Mouse (Mus musculus): Measurements from ENCODE around the gene Nrsn1.
"Not testable (repeated sequence)": the region's sequence is repeated elsewhere in the genome, so short reads cannot be mapped to it uniquely, and the experiment has no call there.

Nrsn1 gene

DNA sequence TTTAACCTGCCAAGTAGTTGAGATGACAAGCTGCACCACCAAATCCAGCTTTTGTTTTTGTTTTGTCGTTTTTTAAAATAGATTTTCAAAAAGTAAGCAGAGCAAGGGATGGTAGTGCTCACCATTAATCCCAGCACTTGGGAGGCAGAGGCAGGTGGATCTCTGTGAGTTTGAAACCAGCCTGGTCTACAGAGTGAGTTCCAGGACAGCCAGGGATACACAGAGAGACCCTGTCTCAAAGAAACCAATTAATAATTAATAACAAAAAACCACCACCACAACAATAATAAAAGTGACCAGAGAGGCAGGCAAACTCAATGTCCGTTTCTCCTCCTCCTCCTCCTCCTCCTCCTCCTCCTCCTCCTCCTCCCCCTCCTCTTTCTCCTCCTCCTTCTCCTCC is at the start of gene Nrsn1:
Nrsn1 (minus strand) TSS at position 101 of the 400 bp plus-strand sequence.
- DNase-seq (ENCODE audit: low read depth): not testable (repeated sequence)

DNA sequence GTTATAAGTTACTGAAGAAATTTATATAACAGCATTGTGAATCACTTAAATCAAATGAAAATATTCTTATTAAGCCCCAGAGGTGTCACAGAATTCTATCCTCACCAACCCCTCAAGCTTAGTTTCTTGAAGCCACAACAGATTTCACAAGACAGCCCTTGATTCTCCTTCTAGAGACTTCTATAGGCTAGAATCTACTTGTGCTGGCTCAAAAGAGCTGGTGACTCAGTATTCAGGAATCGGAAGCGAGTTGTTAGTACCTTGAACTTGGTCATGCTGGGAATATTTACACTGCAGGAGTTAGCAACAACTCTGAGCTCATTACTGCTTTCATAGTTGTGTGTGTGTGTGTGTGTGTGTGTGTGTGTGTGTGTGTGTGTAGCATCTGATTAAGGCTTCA is 41.8 kb upstream of the Nrsn1 start:
- DNase-seq (ENCODE audit: low read depth): peak; percentile 70

DNA sequence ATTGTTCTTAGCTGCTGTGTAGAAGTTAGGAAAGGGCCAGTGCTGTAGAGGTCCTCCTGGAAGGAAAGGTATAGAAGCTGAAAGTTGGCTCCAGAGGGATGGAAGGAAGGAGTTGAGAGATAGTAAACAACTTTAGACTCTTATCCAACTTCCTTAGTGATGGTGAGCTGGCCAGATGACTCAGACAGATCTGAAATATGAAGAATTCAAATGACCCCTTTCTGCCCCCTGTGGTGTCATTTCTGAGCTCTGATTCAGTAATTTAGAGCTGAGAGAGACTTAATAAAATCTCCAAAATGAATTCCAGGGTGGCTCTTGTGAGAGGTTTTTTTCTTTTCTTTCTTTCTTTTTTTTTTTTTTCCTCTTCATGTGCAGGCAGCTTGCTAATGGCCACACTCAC is 39.8 kb upstream of the Nrsn1 start:
- DNase-seq (ENCODE audit: low read depth): peak; percentile 71

DNA sequence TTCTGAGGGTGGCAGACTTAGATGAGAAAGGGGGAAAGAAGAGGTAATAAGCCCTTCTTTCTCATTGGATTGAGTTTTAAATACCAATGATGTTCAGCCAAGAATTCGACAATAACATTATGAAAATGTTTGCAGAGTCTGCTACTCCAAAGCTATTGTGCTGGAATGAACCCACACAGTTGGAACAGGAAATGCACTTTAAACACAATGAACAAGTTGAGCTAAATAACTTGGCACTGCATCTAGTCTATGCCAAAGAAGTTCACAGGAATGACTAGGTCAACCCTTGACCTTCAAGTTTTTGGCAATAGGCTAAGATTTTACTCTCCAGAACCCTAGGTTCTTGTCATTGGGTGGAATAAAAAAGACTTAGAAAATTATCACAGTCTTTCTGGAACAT is 18.4 kb upstream of the Nrsn1 start:
- no peak for DNase-seq (ENCODE audit: low read depth)

DNA sequence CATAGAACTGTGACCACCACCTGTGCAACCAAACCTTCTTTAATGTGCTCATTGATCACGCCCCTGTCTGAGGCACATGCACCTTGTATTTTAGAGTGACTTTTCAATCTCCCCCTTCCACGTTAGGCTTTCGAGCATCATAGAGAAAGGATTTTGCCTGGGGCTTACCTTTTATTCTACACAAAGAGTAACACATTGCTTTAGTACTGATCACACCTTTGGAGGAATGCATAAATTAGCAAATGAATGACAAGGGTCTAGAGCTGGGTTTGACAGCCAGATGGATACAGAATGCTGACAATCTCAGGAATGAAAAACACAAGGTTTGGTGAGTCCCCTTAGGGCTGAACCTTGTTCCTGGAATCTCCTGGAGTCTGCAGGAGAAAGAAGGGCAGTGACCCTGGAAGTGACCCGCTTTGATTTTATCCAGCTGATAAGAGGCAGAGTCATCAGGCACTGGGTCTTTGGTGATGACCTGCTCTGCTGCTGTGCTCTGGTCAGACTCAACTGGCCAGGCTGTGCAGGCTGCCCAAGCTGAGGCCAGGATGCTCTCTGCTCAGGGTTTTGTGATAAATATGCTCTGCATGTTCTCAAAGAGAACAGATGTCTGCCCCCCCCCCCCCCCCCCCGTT is 4.7 kb upstream of the Nrsn1 start:
- no peak for DNase-seq (ENCODE audit: low read depth)

DNA sequence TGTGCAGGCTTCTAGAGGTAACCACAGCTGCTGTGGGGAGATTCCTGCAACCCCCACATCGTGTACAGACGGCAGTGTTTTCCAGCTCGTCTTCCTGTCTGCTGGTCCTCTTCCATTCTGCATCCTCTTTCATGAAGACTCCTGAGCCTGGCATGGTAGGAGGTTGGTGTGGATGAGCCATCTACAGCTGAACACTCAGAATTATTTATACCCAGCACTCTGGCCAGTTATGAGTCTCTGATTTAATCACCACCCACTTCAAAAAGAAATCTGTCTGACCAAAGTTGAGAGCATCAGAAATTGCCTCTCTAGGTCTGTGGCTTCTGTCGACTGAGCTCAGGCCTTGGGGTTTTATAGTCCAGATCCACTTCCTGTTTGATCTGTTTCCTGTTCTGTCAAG is 1.9 kb upstream of the Nrsn1 start:
- DNase-seq (ENCODE audit: low read depth): no peak

DNA sequence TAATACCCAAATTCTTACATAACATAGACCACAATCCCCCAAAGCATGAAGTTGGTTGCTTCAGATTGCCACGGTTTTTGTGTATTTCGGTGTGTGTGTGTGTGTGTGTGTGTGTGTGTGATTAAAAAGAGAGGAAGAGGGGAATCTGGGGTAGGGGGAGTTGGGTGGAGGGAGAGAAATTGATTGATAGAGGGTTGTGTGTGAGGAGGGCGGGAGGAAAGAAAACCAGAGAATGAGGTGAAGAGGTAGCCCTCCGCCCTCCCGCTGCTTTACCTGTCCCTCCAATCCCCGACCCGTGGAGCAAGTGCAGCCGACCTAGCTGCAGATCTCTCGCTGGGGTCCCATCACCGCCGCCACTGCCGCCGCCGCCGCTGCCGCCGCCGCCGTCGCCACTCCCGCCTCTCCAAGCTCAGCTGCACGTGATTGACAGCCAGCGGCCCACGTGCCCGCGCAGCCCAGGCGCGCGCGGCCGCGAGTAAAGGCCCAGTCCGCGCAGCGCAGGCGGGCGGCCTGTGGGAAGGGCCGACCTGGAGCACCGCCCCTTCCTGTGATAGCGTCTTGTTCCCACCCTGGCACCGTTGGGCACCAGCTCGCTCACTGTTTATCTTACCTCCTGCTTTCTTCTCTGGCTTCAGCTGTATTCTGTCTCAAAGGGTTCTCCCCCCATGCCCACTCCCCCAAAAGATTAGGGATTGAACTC is 583 bp downstream of the Nrsn1 start:
- no peak for DNase-seq (ENCODE audit: low read depth)

DNA sequence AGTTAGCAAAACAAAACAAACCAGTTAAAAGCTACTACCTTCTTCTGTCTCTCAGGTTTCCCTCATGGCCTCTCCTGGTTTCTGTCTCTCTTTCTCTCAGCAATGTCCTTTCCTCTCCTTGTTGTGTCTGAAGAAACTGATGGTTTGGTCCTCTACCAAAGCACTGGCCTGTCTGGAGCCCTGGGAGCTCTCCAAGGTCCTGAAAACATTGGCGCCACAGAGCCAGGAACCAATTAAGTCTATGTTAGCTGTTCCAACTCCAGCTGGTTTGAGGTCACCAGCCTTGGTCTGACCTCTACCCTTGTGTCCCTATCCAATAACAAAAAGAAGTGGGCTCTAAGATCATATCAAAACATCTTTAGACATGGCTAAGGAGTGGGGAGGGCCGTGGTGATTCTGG is 1.3 kb downstream of the Nrsn1 start:
- peak; percentile 79 for DNase-seq (ENCODE audit: low read depth)

DNA sequence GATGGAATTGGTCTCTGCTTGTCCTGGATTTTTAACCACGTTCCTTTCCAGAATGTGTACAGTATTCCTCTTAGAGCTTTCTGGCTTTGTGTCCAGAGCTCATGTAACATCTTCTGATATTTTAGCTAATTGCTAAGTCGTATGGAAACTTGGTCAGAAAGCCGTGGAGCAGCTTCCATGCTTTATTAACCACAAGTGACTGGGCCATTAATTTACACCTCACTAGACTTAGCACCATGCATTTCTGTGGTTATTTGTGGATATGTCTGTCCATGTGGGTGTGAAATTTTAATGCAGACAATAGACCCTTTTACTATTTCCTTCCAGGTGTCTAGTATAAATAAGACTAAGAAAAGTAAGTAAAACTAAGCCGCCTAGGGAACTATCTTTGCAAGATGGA is 7.6 kb downstream of the Nrsn1 start:
- no peak for DNase-seq (ENCODE audit: low read depth)

DNA sequence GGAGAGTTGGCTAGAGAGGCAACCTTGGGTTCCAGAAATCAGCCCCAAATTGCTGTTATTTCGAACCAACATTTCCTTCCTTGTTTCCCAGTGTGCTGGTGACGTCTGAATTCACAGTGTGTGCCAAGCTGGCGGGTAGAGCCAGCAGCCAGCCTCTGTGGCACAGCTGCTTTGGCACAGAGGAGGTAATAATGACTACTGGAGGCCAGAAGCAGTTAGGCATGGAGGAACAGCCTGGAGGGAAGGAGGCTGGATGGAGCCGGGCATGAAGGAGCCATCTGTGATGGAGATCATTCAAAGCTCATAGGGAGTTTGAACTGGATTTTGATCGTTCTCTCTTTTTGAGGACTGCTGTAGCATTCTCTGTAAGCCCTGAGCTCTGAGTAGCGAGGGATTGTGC is 12.7 kb downstream of the Nrsn1 start:
- no peak for DNase-seq (ENCODE audit: low read depth)

DNA sequence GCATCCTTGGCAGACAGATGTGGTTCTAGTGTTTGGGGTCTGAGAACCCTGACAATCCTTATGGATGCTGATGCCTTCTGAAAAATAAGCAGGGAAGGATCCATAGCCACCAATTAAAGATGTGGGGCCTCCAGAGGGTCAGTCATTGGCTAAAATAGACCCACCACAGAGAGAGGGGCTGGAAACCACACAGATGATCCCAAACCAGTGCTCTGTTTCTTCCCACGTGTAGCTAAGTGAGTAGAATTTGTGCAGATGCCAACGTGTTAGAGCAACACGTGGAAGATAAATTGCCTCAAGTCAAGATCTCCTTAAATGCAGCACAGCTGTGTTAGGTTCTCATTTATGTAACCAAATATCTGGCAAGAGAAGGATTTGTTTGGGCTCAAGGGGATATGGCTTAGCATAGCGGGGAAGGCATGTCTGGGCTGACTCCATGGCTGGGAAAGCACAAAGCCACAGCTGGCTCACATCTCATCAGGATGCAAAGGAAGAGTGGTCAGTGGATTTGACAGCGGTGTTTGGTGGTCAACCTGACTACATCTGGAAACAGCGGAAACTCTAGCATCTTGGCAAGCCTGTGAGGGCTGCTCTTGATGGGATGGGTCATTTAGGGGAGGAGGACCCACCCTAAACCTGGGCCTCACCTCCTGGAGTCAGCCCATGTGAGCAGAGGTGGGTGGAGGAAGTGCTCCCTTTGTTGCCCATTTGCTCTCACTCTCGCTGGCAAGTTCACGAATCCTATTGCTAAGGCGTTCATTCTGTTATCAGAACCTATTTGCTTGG is 15.6 kb downstream of the Nrsn1 start:
- peak; percentile 64 for DNase-seq (ENCODE audit: low read depth)

DNA sequence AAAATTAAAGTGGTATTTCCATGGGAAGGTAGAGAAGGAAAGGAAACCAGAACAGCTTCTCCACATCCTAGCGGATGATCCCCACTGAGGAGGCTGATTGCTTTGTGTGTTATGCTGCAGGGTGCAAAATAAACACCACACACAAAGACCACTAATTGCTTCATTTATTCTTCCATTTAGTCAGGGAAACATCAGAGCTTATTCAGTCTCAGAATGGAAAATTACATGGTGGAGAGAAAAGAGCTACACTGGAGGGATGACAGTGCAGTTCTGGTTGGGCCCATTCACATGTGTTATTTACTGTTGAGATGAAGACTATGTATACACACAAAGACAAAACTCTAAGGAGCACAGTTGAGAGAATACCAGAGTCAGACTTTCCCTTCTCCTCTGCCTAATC is 18.4 kb downstream of the Nrsn1 start:
- DNase-seq (ENCODE audit: low read depth): no peak

DNA sequence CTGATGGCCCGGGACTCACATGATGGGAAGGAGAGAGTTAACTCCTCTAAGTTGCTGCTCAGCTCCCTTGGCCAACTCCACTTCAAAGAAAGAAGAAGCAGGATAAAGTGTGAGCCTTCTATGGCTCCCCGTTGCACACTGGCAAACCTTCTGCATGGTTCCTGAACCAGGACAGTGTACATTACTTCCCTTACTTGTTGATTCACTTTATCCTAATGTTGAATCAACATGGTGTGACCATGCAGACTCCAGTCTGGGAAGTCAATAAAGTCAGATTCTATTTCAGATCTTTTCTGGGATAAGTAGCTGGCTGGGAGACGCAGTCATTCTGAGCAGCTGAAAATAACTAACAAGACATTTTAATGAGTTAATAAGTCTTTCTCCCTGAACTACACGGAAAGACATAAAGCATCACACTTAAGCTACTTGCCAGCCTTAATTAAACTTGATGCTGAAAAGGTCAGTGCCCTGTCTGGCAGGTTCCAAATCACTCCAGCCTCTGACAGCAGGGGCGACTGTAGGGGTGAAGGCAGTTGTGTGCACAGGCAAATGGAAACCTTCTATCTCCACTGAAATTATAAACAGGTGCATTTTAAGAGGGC is 50.0 kb downstream of the Nrsn1 start:
- no peak for DNase-seq (ENCODE audit: low read depth)

DNA sequence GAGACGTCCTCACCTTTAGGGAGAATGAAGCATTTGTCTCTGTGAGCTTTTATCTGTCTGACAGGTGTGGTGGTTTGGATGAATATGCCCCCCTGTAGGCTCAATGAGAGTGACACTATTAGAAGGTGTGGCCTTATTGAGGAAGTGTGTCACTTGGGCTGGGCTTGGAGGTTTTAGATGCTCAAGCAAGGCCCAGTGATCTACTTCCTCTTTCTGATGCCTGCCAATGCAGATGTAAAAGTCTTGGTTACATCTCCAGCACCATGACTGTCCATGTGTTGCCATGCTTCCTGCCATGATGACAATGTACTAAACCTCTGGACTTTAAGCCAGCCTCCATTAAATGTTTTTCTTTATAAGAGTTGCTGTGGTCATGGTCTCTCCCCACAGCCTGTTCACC is 51.9 kb downstream of the Nrsn1 start:
- no peak for DNase-seq (ENCODE audit: low read depth)

DNA sequence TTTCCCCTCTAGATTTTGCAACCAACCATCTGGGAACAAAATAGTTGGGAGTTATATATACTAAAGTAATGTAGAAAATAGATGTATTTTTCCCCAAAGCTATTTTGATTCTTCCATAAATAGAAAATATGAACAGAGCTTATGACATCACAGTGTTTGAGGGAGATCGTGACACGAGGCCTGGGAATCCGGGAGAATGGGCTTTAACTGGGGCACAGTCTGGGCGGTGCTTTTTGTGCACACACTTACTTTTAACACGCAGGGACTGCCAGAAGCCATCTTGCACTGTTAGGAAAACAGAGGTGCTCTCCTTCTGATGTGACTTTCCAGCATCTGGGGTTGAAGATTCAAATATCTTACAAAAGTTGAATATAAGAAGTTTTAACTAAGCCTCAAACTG is 63.4 kb downstream of the Nrsn1 start:
- DNase-seq (ENCODE audit: low read depth): no peak

Measured in NIH3T3 (cell line).